Mouse (Mus musculus) C2C12 (cell line): Measurements from ENCODE around the gene Dpf3.

Experiments
- CTCF ChIP-seq: IDR thresholded peaks from one replicate; pipeline ENCODE4 v1.5.1; 2011; ENCODE audit not compliant: control insufficient read depth, insufficient read depth, insufficient read length
- MYOG ChIP-seq: IDR thresholded peaks from one replicate; pipeline ENCODE4 v1.6.1; 2011; ENCODE audit not compliant: control insufficient read depth, insufficient read length; ENCODE audit errors: extremely low read depth

DNA sequence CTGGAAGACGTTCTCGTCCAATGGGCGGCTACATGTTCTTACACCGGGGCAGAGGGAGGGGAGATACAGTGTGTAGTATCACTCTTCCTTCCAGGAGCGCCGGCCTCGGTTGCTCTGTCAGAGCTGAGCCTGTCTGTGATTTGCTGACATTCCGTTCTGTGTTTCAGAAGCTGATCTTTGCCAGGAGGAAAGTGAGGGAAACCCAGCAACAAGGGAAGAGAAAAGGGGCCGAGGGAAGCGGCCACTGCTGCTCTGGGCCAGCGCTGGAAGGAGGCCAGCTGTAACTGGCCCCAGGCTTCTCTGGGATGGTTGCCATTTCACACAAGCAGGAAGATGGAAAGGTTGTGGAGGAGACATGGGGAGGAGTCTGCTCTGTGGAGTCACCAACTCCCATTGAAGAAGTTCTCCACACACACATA, 219.0 kb downstream of the Dpf3 start:
- TF ChIP-seq MYOG, result no peak
- no peak for TF ChIP-seq CTCF
